Mouse (Mus musculus) monocyte, adult 5-6 weeks (primary cell): Measurements from ENCODE around the gene Lipt2. TPM values are rescaled to one million over a fixed set of nuclear protein-coding genes. Genes with fewer than 3 reads are reported as not detected.

Source experiments
- ATAC-seq: fragments of 153-309, 156-312 bp; replicated peaks from 2 replicates; pipeline ENCODE4 v1.8.0; 2017; ENCODE audit warnings: mild to moderate bottlenecking; ENCODE audit not compliant: low TSS enrichment, insufficient number of reproducible peaks, severe bottlenecking, poor library complexity, low FRiP score
- total RNA-seq: library from RNA; stranded (forward); fragments of 200-1000, 200-491, 200-594 nt; gene quantifications from 3 replicates; pipeline ENCODE4 v1.2.3, GENCODE M21; 2017

Lipt2 gene
- total RNA-seq, 1 experiment from 2014 or later, result not detected

DNA sequence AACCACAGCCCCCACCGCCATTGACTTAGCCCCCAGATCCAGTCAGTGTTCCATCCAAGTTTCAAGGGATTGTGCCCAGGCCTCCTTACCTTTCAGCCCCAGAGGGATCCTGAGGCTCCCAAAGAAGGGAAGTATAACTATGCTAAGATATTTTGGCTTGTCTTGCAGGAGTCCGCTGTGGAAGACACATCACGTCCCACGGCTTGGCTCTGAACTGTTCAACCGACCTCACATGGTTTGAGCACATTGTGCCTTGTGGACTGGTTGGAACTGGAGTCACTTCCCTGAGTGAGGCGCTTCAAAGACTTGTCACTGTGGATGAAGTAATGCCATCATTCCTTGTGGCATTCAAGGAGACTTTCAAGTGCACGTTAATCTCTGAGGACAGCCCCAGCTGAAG lies 929 bp downstream of the Lipt2 start:
- no peak for ATAC-seq

DNA sequence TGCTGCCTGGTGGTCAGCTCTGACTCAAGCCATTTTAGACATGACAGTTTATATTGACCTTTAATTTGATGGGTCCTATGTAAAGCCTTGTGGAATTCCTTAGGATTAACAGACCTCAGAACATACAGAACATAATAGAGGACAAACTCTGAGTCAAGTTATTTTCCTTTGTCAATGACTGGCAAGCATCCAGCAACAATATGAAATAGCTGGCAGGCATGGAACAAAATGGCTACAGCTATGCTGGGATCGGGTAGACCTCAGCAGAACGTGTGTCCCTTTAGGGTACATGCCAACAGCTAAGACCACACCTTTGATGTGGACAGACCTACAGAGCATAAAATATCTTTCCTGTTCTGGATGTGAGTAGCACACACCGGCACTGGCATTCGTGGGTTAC lies 4.4 kb downstream of the Lipt2 start:
- ATAC-seq, result no peak

DNA sequence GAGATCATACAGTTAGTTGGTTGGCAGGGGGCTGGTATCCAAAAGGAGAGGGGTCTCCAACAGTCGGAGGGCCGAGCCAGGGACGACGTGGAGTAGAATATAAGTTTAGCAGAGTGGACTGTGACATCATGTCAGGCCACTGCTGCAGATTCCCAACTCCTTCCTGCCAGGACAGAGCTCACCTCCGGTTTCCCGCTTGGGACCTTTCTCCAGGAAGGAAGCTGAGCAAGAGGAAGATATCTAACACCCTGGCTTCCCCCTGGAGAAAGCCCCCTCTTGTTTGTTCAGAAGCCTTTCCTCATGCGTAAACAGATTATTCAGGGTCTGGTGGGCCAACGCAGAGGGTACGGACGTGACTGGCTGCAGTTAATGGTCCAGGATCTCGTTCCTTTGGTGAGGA lies 9.6 kb downstream of the Lipt2 start:
- no peak for ATAC-seq

DNA sequence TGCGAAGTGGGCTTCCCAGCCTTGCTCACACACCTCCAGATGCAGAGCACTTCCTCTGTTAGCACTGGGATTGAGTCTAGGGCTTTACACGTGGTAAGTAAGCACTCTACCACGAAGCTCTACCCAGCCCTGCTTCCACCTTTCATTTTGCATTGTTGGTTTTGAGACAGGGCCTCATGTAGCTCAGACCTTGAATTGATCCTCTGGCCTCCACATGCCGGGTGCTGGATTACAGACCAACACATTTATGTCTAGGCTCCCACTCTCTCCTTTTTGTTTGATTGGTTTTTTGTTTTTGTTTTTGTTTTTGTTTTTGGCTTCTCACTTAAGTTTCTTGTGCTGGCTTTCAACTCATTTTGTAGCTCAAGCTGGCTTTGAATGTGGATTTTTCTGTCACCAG lies 11.7 kb downstream of the Lipt2 start:
- ATAC-seq, result no peak

DNA sequence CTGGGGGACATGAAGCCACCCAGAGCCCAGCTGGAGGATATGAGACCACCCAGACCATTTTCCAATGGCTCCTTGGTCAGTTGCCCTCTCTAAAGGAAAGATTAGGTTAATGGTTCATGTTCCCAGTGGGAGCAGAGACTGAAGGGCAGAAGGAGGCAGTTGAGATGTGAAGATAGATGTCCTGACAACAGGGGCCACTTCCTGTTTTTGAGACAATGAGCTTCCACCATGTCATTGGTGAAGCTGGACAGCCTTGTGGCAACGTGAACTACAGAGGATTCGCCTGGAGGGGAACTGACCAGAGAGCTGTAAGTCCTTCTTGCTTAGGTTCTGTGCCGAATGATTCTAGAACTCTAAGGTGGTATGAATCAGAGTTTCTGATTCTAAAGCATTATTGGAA lies 17.2 kb downstream of the Lipt2 start, which contains the start of gene Kcne3:
Gene Kcne3 (plus strand): TSS at position 234 of the 400 bp plus-strand sequence.
- 0 out of 2 replicates have a peak, but pooled peaks have one; percentile 20 for ATAC-seq

DNA sequence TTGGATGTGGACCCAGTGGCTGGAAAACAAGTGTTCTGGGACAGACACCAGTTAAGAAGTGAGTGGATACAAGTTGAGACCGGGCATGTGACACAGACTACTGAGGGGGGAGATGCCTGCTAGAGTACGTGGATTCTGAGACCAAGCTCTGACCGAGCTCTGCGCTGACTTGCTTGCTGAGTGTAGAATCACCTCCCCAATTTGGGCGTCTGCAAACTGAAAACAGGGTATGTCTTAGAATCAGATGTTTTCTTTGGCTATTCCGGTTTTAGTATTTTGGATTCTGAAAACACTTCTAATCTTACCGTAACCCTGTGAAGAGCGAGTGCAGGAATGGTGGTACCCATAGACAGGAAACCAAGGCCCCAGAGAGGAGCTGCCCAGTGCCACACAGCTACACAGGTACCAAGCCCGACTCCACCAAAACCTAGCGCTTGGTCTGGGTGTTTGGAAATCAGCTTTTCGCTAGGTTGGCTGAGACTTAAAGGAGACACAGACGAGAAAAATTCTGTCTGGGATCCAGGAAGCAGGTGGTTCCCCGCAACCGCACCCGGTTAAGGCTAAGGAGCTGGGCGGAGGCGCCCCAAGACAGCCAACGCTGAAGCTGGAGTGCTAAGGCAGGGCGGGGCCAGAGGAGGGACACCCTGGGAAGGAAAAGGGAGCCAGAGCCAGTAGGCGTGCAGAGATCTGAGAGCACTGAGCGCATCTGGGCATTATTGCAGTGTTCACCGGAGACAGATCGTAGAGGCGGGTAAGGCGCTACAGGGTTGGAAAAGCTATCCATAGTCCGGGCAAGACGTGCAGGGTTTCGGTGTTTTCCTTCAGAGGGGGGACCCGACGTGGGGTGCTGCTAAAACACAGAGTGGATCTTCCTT lies 19.2 kb downstream of the Lipt2 start:
- ATAC-seq, result peak; percentile 60

DNA sequence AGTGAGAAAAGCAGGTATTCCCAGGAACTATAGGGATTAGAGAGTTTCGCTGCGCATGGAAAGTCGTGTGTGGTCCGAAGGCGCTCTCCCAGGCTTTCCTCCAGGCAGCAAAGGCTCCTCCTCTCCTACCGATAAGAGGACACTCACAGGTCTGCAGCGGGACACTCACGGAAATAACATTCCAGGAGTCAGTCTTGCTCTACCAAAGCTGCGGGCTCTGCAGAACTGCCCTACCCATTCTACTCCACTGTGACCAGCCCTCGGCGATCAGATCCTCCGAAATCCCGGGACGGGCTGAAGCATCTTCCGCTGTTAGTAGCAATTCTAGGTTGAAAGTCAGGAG lies 19.8 kb downstream of the Lipt2 start:
- ATAC-seq, result no peak

DNA sequence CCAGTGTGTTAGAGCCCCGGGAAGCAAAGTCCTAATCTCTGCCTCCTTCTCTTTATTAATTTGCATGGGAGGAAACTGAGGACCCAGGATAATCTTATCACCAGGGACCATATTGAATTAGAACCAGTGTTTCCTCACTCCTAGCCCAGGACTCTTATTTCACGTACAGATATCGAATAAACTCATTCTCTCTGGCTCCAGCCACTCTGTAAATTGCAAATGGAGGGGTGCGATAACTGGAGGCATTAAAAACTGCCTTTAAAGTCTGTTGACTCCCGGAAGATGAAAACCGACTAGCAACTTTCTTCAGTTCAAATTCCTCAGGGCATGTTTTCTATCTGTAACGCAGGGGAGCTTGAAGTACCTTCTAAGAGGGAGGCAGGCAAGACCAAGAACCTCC lies 20.3 kb downstream of the Lipt2 start:
- ATAC-seq, result no peak

DNA sequence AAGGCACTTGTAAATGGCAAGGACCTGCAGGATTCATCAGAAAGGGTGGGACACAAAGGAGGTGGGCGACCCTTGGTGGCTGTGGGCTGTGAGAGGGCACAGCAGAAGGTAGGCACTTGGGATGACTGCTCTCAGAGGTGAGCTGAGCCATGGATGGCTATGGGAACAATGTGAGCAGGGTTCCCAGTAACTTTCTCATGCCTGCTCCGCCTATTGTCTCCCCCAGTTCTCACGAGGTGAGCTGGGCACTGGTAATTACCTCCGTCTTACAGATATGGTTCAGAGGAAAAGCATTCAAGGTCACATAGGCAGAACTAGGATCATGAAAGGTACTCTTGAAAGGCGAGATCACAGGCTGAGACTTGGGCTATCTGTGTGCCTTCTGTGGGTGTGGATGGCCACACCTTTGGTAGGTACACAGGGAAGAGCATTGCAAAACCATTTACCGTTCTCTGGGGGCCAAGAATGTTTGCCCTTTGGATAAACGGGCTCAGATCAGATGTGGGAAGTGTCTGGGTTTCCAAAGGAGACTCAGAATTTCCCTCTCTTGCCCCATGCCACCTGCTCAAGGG lies 20.8 kb downstream of the Lipt2 start:
- ATAC-seq, result no peak

DNA sequence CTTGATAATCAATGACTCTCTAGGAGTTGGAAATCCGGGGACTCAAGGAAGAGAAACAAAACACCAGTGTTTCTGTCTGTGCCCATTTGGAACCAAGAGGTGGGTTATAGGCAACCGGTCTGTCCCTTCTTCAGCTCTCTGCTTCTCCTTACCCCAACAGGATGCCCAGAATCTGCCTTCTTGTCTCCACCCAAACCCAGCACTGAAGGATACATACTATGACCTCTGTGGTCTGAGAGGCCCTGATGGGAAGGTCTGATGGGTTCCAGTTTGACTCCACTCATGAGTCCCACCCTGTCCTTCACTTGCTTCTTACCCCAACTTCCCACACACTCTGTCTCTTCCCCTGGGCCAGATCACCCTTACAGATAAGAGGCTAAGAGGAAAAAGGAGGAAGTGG lies 22.1 kb downstream of the Lipt2 start:
- no peak for ATAC-seq

DNA sequence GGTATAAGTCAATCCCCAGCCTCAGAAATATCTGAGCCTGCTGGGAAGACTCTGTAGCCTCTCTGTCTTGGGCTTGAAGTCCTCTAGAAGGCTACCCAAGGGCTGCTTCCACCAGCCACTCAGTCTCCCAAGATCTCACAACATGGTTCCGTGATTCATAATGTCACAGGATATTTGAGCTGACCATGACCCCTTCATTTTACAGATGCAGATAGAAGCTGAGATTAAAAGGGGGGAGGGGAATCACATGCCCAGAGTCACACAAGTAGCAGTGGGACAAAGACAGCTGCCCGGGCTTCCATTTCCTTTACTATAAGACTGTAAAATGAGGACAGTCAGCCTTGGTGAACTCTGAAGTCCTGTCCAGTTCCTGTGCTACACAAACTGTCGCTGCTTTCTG lies 22.5 kb downstream of the Lipt2 start:
- no peak for ATAC-seq

DNA sequence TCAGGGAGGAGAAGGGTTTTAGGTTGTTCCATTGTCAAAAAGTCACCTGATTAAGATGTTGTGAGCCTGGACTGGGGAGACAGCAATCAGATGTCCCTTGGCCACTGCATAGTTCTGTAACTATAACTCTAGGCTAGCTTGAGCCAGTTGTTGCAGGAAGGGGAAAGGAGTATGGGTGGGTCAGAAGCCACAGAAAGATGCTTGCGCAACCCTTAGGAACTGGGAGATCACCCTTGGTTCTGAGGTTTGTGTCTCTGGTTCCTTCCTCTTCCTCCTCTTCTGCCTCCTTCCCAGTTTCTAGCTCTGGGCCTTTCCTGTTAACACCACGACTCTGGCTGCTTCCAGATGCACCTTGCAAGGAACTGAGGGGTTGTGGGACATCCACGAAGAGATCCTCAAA lies 23.3 kb downstream of the Lipt2 start:
- peak; percentile 31; the same call in 1 of the 2 replicates for ATAC-seq

DNA sequence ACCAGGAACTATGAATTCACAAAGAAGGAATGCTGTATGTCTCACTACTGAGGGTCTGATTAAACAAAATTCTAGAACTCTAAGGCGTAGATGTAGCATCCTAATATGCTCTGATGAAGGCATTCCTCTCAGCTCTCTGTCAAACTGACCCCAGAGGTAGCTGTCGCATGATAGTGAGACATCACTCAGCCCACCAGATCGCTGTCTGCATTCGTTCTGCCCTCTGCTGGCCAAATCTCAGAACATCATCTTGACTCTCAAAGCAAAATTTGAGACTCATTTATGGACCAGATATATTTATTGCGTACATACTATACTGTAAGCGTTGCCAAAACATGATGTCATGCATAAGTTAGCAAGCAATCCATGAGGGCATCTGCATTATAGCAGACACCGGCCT lies 28.5 kb downstream of the Lipt2 start:
- peak; percentile 45; the same call in 1 of the 2 replicates for ATAC-seq

DNA sequence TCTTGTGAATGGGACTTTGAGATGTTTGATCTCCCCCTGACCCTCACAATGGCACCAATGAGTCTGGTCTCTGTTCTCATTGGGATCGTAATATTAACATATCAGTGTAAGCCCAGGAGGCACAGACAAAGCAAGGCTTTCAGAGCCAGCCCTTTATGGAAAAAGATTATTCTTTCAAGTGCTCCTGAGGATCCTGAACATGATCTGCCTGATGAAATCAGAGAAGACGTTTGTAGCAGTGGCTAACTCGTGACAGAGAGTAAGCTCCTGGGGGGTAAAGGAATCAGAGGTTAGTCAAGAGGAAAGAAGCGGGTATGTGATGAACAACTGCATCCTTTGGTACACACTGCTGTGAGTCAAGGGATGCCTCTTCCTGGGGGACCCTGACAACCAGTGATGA lies 31.1 kb downstream of the Lipt2 start:
- ATAC-seq, result no peak

DNA sequence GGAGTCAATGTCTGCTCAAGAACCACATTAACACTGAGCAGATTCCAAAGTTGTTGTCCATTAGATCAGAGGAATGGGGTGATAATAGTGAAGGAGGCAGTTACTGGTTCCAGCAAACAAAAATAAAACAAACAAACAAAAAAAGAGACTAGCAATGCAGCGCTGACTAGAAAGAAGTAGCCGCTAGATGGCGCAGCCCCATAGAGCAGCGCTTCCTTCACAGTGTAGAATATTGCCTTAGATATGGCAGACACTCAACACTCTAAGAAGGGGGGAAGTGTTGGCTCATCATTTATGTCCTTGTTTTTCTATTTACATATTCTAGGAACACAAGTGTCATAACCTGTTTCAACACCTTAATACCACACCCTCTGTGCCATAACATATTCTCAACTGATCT lies 31.7 kb downstream of the Lipt2 start:
- peak; percentile 90 for ATAC-seq

DNA sequence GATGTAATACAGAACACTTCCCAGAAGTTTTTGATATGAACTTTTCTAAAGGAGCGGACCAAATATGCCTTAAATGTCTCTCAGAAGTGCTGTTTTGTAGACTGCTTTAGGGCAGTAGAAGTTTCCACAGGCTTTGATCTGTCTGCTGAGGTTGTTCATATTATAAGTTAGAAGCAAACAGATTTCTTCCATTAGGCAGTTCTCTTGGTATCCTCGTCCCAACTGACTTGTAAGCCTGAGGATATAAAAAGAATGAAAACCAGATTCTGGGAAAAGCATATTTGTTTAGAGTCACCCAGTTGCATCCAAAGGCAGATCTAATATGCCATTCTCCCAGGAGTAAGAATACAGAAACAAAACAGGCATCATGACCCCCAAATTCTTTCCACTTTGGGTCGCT lies 42.1 kb downstream of the Lipt2 start:
- ATAC-seq, result no peak

DNA sequence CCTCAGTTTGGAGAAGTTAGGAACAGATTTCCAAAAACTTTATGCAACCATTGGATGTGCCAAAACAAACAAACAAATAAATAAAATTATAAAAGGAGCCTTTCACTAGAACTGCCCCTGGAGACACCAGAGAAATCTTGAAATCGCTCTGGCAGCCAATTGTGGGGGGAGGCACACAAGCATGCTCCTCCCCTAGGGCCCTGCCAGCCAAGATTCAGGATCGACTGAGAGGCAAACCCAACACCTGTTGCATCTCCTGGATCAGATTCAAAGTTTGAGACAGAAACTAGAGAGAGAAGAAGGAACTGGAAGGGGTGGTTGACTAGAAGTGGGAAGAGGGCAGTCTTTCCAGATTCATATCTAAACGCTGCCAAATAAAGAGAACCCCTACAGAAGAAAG lies 44.5 kb downstream of the Lipt2 start:
- no peak for ATAC-seq

DNA sequence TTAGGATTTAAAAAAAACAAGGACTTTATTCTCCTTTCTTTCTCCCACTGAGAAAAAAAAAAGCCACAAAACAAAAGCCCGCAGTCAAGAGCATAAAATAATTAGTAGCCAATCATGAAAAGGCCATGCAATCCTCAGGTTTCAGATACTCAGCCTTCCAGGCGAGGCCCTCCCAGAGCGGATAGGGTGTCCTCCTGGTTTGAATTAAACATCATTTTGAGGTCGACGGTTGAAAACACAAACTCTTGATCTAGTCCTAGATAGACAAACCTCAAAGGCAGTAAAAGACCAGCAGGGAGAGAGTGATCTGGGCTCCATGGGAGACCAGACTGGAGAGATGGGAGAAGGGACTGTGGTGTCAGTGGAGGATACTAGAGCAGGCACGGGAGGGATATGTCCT lies 45.8 kb downstream of the Lipt2 start:
- no peak for ATAC-seq

DNA sequence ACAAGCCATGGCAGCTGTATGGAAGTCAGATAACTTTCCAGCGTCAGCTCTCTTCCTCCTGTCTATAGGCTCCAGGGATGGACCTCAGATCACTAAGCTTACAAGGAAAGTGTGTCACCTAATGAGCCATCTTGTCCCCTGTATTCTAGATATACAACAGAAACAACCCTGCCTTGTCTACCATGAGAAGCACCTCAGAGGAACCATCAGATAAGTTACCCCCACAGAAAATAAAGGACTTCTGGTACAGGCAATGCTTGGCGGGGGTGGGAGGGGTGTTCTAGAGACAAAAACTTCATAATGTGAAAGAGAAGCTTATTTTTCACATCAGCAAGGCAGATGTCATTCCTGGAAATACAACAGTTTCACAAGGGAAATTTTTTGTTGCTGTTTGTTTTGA lies 47.1 kb downstream of the Lipt2 start:
- no peak for ATAC-seq

DNA sequence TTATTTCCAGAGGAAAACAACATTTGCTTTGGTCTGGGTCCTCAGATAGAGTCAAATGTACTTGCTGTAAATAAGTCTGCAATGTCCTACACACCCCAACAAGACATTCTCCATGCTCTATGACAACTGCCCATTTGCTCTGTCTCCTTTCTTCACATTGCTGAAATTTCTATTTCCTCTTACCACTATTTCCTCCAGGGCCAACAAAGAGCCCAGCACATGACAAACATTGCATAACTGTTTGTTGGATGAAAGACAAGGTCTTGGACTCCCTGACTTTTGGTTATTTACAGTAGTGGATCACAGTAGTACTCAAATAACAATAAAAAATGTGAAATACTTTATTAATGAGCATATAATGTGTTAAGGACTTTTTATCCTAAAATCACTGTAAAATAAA lies 48.8 kb downstream of the Lipt2 start:
- ATAC-seq, result no peak
